Mouse (Mus musculus) testis, adult 2 months (tissue): Measurements from ENCODE around the gene Arid1a. TPM values are rescaled to one million over a fixed set of nuclear protein-coding genes. Genes with fewer than 3 reads are reported as not detected.
A peak's percentile ranks its signal among the peaks of the same experiment; 100 is the strongest.

ENCODE experiments used
- H3K27ac ChIP-seq: fragments of 200-500 bp; 2 replicates; pipeline ENCODE4 v1.5.1; 2012; ENCODE audit warnings: low read depth, low read length; ENCODE audit not compliant: control insufficient read depth, insufficient read depth
- H3K27me3 ChIP-seq: fragments of 200-500 bp; 2 replicates; pipeline ENCODE4 v1.6.1; 2012; ENCODE audit warnings: mild to moderate bottlenecking, low read length, moderate library complexity; ENCODE audit not compliant: control insufficient read depth, insufficient read depth
- H3K36me3 ChIP-seq: fragments of 200-500 bp; 2 replicates; pipeline ENCODE4 v1.6.1; 2012; ENCODE audit warnings: mild to moderate bottlenecking, low read length; ENCODE audit not compliant: control insufficient read depth, insufficient read depth
- H3K4me1 ChIP-seq: fragments of 200-500 bp; 2 replicates; pipeline ENCODE4 v1.6.1; 2012; ENCODE audit warnings: low read length; ENCODE audit not compliant: control insufficient read depth, insufficient read depth
- H3K4me3 ChIP-seq: fragments of 200-500 bp; 2 replicates; pipeline ENCODE4 v1.5.1; 2012; ENCODE audit warnings: low read depth, mild to moderate bottlenecking, low read length, moderate library complexity, mixed read lengths; ENCODE audit not compliant: control insufficient read depth
- CTCF ChIP-seq: fragments of 200-500 bp; IDR thresholded peaks from 2 replicates; pipeline ENCODE4 v1.5.1; 2012; ENCODE audit warnings: low read depth, mild to moderate bottlenecking, inconsistent platforms, low read length, moderate library complexity; ENCODE audit not compliant: control insufficient read depth, insufficient read depth, insufficient replicate concordance
- POLR2A ChIP-seq: fragments of 200-500 bp; IDR thresholded peaks from 2 replicates; pipeline ENCODE4 v1.6.1; 2012; ENCODE audit warnings: low read depth, mild to moderate bottlenecking, inconsistent platforms, low read length, moderate library complexity; ENCODE audit not compliant: control insufficient read depth
- polyA plus RNA-seq: library from polyadenylated mRNA; depleted of rRNA; stranded (reverse); fragments of >200 nt; gene quantifications from 2 replicates; pipeline ENCODE4 v1.2.3, GENCODE M21; 2012

Gene Arid1a
- polyA plus RNA-seq, 1 experiment, result 36.4 TPM

- no peak for TF ChIP-seq POLR2A
- no peak for TF ChIP-seq CTCF
- no peak overlapping the region for H3K27ac ChIP-seq
- no peaks in the 10 kb centered on the region; the same call in 1 of the 2 replicates for H3K4me1 ChIP-seq
- no peaks in the 10 kb centered on the region for H3K27me3 ChIP-seq
- H3K4me3 ChIP-seq, result no peak overlapping the region
- no peaks in the 10 kb centered on the region for H3K36me3 ChIP-seq
Observed at GRCm38 (mm10) chr4:133763112-133763511, 6.5 kb upstream of the Arid1a start.

- peaks cover 16% of the 10 kb centered on the region for H3K4me1 ChIP-seq
- TF ChIP-seq CTCF (no peak), POLR2A (no peak)
- no peak overlapping the region for H3K4me3 ChIP-seq
- no peaks in the 10 kb centered on the region for H3K36me3 ChIP-seq
- H3K27me3 ChIP-seq, result no peaks in the 10 kb centered on the region
- no peak overlapping the region for H3K27ac ChIP-seq
Observed at GRCm38 (mm10) chr4:133759659-133760058, 3.1 kb upstream of the Arid1a start.

- Histone ChIP-seq H3K36me3 (no peaks in the 10 kb centered on the region), H3K27me3 (no peaks in the 10 kb centered on the region), H3K27ac (peak overlapping the region; percentile 96), H3K4me3 (peak overlapping the region; percentile 88), H3K4me1 (peaks cover 19% of the 10 kb centered on the region)
- TF ChIP-seq CTCF (no peak; the same call in 1 of the 2 replicates), POLR2A (no peak; the same call in none of the 2 replicates)
Observed at GRCm38 (mm10) chr4:133757269-133757835, 783 bp upstream of the Arid1a start.

GRCm38 (mm10) chr4:133755861-133756371 is 653 bp downstream of the Arid1a start:
- Histone ChIP-seq H3K36me3 (no peaks in the 10 kb centered on the region), H3K27me3 (no peaks in the 10 kb centered on the region), H3K4me3 (peak overlapping the region; percentile 88), H3K27ac (peak overlapping the region; percentile 26), H3K4me1 (peaks cover 19% of the 10 kb centered on the region)
- no peak for TF ChIP-seq CTCF
- TF ChIP-seq POLR2A, result no peak

GRCm38 (mm10) chr4:133754871-133755765 is 1.5 kb downstream of the Arid1a start:
- H3K36me3 ChIP-seq, result no peaks in the 10 kb centered on the region
- no peaks in the 10 kb centered on the region for H3K27me3 ChIP-seq
- peak overlapping the region; percentile 76 for H3K27ac ChIP-seq
- H3K4me1 ChIP-seq, result peaks cover 23% of the 10 kb centered on the region
- no peak for TF ChIP-seq POLR2A
- no peak for TF ChIP-seq CTCF
- H3K4me3 ChIP-seq, result peak overlapping the region; percentile 88

GRCm38 (mm10) chr4:133754238-133754637 is 2.3 kb downstream of the Arid1a start:
- peaks cover 23% of the 10 kb centered on the region for H3K4me1 ChIP-seq
- peak overlapping the region; percentile 88 for H3K4me3 ChIP-seq
- H3K27ac ChIP-seq, result peak overlapping the region; percentile 76
- no peaks in the 10 kb centered on the region for H3K27me3 ChIP-seq
- TF ChIP-seq POLR2A (peak; percentile 58; the same call in 1 of the 2 replicates), CTCF (no peak)
- no peaks in the 10 kb centered on the region for H3K36me3 ChIP-seq

- peak overlapping the region; percentile 88 for H3K4me3 ChIP-seq
- H3K27ac ChIP-seq, result peak overlapping the region; percentile 91
Observed at GRCm38 (mm10) chr4:133753375-133754190, 3.0 kb downstream of the Arid1a start.

More at GRCm38 (mm10) chr4:133753375-133754190, 3.0 kb downstream of the Arid1a start:
- TF ChIP-seq CTCF, result no peak
- TF ChIP-seq POLR2A, result no peak
- Histone ChIP-seq H3K27me3 (no peaks in the 10 kb centered on the region), H3K36me3 (no peaks in the 10 kb centered on the region), H3K4me1 (peaks cover 26% of the 10 kb centered on the region)
